Mouse (Mus musculus): ENCODE results near the gene Zfp112.

DNA sequence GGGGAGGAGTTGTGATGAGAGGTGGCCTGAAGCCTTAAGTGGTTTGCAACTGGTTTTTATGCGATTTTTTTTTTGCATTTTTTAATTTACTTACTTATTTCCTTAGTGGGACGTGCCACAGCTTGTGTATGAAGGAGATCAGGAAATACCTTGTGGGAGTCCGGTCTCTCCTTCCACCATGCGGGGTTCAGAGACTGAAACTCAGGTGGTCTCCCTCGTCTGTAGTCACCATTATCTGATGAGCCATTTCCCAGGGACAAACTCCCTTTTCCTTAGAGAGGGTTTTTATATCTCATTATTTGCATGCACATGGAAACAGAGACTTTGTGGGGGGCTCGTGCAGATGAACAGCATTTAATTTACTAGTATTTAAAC is 63.2 kb downstream of the Zfp112 start:
- TF ChIP-seq CTCF (IDR thresholded peaks at IDR 0.05; ENCODE audit: low read depth) (no peak), EP300 (IDR thresholded peaks at IDR 0.05; ENCODE audit: low read depth) (no peak)

All from heart, postnatal 0 days (tissue).